Mouse (Mus musculus) neural tube, embryonic 15.5 days (tissue): ENCODE measurements around the gene H1f0. TPM values are rescaled to one million over a fixed set of nuclear protein-coding genes. Genes with fewer than 3 reads are reported as not detected.
"Not testable (repeated sequence)": the region's sequence is repeated elsewhere in the genome, so short reads cannot be mapped to it uniquely, and the experiment has no call there.

ENCODE experiments used
- ATAC-seq: fragments of 200-750 bp; cut with Nextera tagmentation; 2 replicates; pipeline ENCODE4 v1.8.0; 2017; ENCODE audit warnings: mild to moderate bottlenecking, moderate TSS enrichment, moderate library complexity; ENCODE audit not compliant: low FRiP score
- H3K27ac ChIP-seq: fragments of 300-500 bp; sonication (generic); replicated peaks from 2 replicates; pipeline ENCODE4 v1.5.1; 2015; ENCODE audit warnings: mild to moderate bottlenecking, inconsistent platforms
- H3K27me3 ChIP-seq: fragments of 300-500 bp; sonication (generic); replicated peaks from 2 replicates; pipeline ENCODE4 v1.6.1; 2015; ENCODE audit warnings: inconsistent platforms
- H3K36me3 ChIP-seq: fragments of 300-500 bp; sonication (generic); 2 replicates; pipeline ENCODE4 v1.6.1; 2015; ENCODE audit warnings: inconsistent platforms
- H3K4me1 ChIP-seq: fragments of 300-500 bp; sonication (generic); 2 replicates; pipeline ENCODE4 v1.6.1; 2015; ENCODE audit warnings: inconsistent platforms
- H3K4me2 ChIP-seq: fragments of 300-500 bp; sonication (generic); 2 replicates; pipeline ENCODE4 v1.6.1; 2015; ENCODE audit warnings: inconsistent platforms, mild to moderate bottlenecking, moderate library complexity
- H3K4me3 ChIP-seq: fragments of 300-500 bp; sonication (generic); replicated peaks from 2 replicates; pipeline ENCODE4 v1.5.1; 2015; ENCODE audit warnings: mild to moderate bottlenecking, inconsistent platforms
- H3K9ac ChIP-seq: fragments of 300-500 bp; sonication (generic); replicated peaks from 2 replicates; pipeline ENCODE4 v1.6.1; 2015; ENCODE audit warnings: mild to moderate bottlenecking, inconsistent platforms
- H3K9me3 ChIP-seq: fragments of 300-500 bp; sonication (generic); replicated peaks from 2 replicates; pipeline ENCODE4 v1.6.1; 2016; ENCODE audit warnings: inconsistent platforms
- WGBS: fragments of 180-500 bp; shearing (Covaris S2); methylation state at CpG from one replicate; pipeline ENCODE4 v1.1.7; 2015; ENCODE audit warnings: mixed read lengths; 5-methylcytosine and 5-hydroxymethylcytosine counted together
- polyA plus RNA-seq: library from polyadenylated mRNA; unstranded; fragments of >200 nt; fragmentation: Nextera tagmentation; extraction: Ambion mirVana; gene quantifications from 2 replicates; pipeline ENCODE4 v1.2.1, GENCODE M21; 2015

H1f0 gene
- polyA plus RNA-seq, 1 experiment from 2014 or later = 169 TPM

GRCm38 (mm10) chr15:79027291-79028205, 702 bp upstream of the H1f0 start:
- H3K27me3 ChIP-seq = no peaks in the 10 kb centered on the region; the same call in 1 of the 2 replicates
- H3K27ac ChIP-seq = peak overlapping the region; percentile 92
- peak overlapping the region; percentile 60 for H3K4me3 ChIP-seq
- ATAC-seq = 0 out of 2 replicates have a peak, but pooled peaks have one; percentile 9
- peaks cover 57% of the 10 kb centered on the region for H3K4me1 ChIP-seq
- H3K9me3 ChIP-seq = no peaks in the 10 kb centered on the region
- 5% methylated on average over 46 of the region's 46 CpGs for WGBS
- H3K9ac ChIP-seq = peak overlapping the region; percentile 85
- no peaks in the 10 kb centered on the region for H3K36me3 ChIP-seq
- H3K4me2 ChIP-seq = peak overlapping the region; percentile 99

- peak overlapping the region; percentile 60 for H3K4me3 ChIP-seq
- H3K9ac ChIP-seq = peak overlapping the region; percentile 85
- peaks cover 58% of the 10 kb centered on the region for H3K4me1 ChIP-seq
- no peaks in the 10 kb centered on the region for H3K9me3 ChIP-seq
- H3K4me2 ChIP-seq = peak overlapping the region; percentile 99
- peak overlapping the region; percentile 92 for H3K27ac ChIP-seq
- ATAC-seq = 0 out of 2 replicates have a peak, but pooled peaks have one; percentile 1
- no peaks in the 10 kb centered on the region; the same call in 1 of the 2 replicates for H3K27me3 ChIP-seq
- no peaks in the 10 kb centered on the region for H3K36me3 ChIP-seq
- WGBS = 21% methylated on average over 16 of the region's 16 CpGs
Observed at GRCm38 (mm10) chr15:79028823-79029484, 704 bp downstream of the H1f0 start.

- Histone ChIP-seq H3K9me3 (no peaks in the 10 kb centered on the region), H3K4me2 (peak overlapping the region; percentile 99), H3K27me3 (no peaks in the 10 kb centered on the region), H3K9ac (peak overlapping the region; percentile 70), H3K36me3 (no peaks in the 10 kb centered on the region), H3K27ac (peak overlapping the region; percentile 69), H3K4me3 (peak overlapping the region; percentile 60), H3K4me1 (peaks cover 58% of the 10 kb centered on the region)
- ATAC-seq = no peak
- 5% methylated on average over 11 of the region's 11 CpGs for WGBS
Observed at GRCm38 (mm10) chr15:79029519-79030241, 1.4 kb downstream of the H1f0 start.

GRCm38 (mm10) chr15:79030551-79031435, 2.5 kb downstream of the H1f0 start:
- peak overlapping the region; percentile 99 for H3K4me2 ChIP-seq
- peak overlapping the region; percentile 60 for H3K4me3 ChIP-seq
- H3K9me3 ChIP-seq = no peaks in the 10 kb centered on the region
- peaks cover 52% of the 10 kb centered on the region for H3K4me1 ChIP-seq
- no peaks in the 10 kb centered on the region for H3K27me3 ChIP-seq
- under 1% methylated on average over 52 of the region's 52 CpGs for WGBS
- ATAC-seq = peak; percentile 81
- H3K27ac ChIP-seq = peak overlapping the region; percentile 69
- no peaks in the 10 kb centered on the region for H3K36me3 ChIP-seq
- H3K9ac ChIP-seq = peak overlapping the region; percentile 70

GRCm38 (mm10) chr15:79031908-79032307, 3.7 kb downstream of the H1f0 start:
- H3K4me2 ChIP-seq = 0 out of 2 replicates have a peak overlapping the region, but pooled peaks have one; percentile 99
- H3K9ac ChIP-seq, H3K4me3 ChIP-seq: not testable (repeated sequence)

GRCm38 (mm10) chr15:79037913-79038328, 9.7 kb downstream of the H1f0 start:
- no peak overlapping the region for H3K4me3 ChIP-seq
- H3K36me3 ChIP-seq = peaks cover 7% of the 10 kb centered on the region; the same call in 1 of the 2 replicates
- peaks cover 40% of the 10 kb centered on the region for H3K4me1 ChIP-seq
- H3K27me3 ChIP-seq = peaks cover 30% of the 10 kb centered on the region
- 14% methylated on average over 14 of the region's 14 CpGs for WGBS
- no peak overlapping the region for H3K27ac ChIP-seq
- H3K9me3 ChIP-seq = no peaks in the 10 kb centered on the region
- H3K4me2 ChIP-seq = no peak overlapping the region
- no peak for ATAC-seq
- no peak overlapping the region for H3K9ac ChIP-seq

More at GRCm38 (mm10) chr15:79031908-79032307, 3.7 kb downstream of the H1f0 start:
- not testable (repeated sequence) for ATAC-seq, H3K27me3 ChIP-seq, H3K27ac ChIP-seq, H3K36me3 ChIP-seq, H3K9me3 ChIP-seq
- 76% methylated on average over 5 of the region's 5 CpGs for WGBS
- peaks cover 43% of the 10 kb centered on the region for H3K4me1 ChIP-seq

GRCm38 (mm10) chr15:79038331-79038730, 10.1 kb downstream of the H1f0 start:
- WGBS = 54% methylated on average over 10 of the region's 10 CpGs
- peaks cover 30% of the 10 kb centered on the region for H3K27me3 ChIP-seq
- H3K27ac ChIP-seq = no peak overlapping the region
- no peak overlapping the region for H3K4me2 ChIP-seq
- H3K9me3 ChIP-seq = no peaks in the 10 kb centered on the region
- ATAC-seq = no peak
- no peak overlapping the region for H3K9ac ChIP-seq
- H3K4me1 ChIP-seq = peaks cover 44% of the 10 kb centered on the region
- peaks cover 7% of the 10 kb centered on the region; the same call in 1 of the 2 replicates for H3K36me3 ChIP-seq
- no peak overlapping the region for H3K4me3 ChIP-seq

GRCm38 (mm10) chr15:79038853-79039252, 10.6 kb downstream of the H1f0 start:
- Histone ChIP-seq H3K4me3 (no peak overlapping the region), H3K27me3 (peaks cover 35% of the 10 kb centered on the region), H3K4me2 (no peak overlapping the region), H3K27ac (no peak overlapping the region), H3K36me3 (peaks cover 7% of the 10 kb centered on the region; the same call in 1 of the 2 replicates), H3K4me1 (peaks cover 46% of the 10 kb centered on the region), H3K9ac (no peak overlapping the region), H3K9me3 (no peaks in the 10 kb centered on the region)
- 23% methylated on average over 7 of the region's 7 CpGs for WGBS
- no peak for ATAC-seq

- Histone ChIP-seq H3K27ac (no peak overlapping the region), H3K4me2 (peak overlapping the region; percentile 59), H3K9me3 (no peaks in the 10 kb centered on the region), H3K4me3 (peak overlapping the region; percentile 33), H3K27me3 (peaks cover 36% of the 10 kb centered on the region), H3K36me3 (peaks cover 7% of the 10 kb centered on the region; the same call in 1 of the 2 replicates), H3K9ac (peak overlapping the region; percentile 18; the same call in 1 of the 2 replicates), H3K4me1 (peaks cover 54% of the 10 kb centered on the region)
- WGBS = 15% methylated on average over 24 of the region's 24 CpGs
- ATAC-seq = no peak
Observed at GRCm38 (mm10) chr15:79040501-79041416, 12.5 kb downstream of the H1f0 start.

GRCm38 (mm10) chr15:79041585-79041984, 13.3 kb downstream of the H1f0 start, which contains the start of gene Galr3:
Gene Galr3 (plus strand): TSS chr15:79041885.
- H3K4me3 ChIP-seq = peak within 1 kb of the TSS; percentile 61
- no peaks in the 10 kb centered on the region for H3K9me3 ChIP-seq
- peaks cover 36% of the 10 kb centered on the region for H3K27me3 ChIP-seq
- ATAC-seq = no peak
- peaks cover 54% of the 10 kb centered on the region for H3K4me1 ChIP-seq
- H3K36me3 ChIP-seq = peaks cover 6% of the 10 kb centered on the region; the same call in 1 of the 2 replicates
- H3K9ac ChIP-seq = peak within 1 kb of the TSS; percentile 63
- 80% methylated on average over 6 of the region's 6 CpGs for WGBS
- peak within 1 kb of the TSS; percentile 64 for H3K27ac ChIP-seq
- H3K4me2 ChIP-seq = peak within 1 kb of the TSS; percentile 94
